Mouse (Mus musculus) myocyte (in vitro differentiated cells): ENCODE measurements around the gene Sppl2c. TPM values are rescaled to one million over a fixed set of nuclear protein-coding genes. Genes with fewer than 3 reads are reported as not detected.
A peak's percentile ranks its signal among the peaks of the same experiment; 100 is the strongest.
"Not testable (repeated sequence)": the region's sequence is repeated elsewhere in the genome, so short reads cannot be mapped to it uniquely, and the experiment has no call there.

Experiments
- H3K27me3 ChIP-seq: one replicate; pipeline ENCODE4 v1.6.1; 2011; ENCODE audit not compliant: control insufficient read depth, insufficient read depth, insufficient read length
- H3K36me3 ChIP-seq: one replicate; pipeline ENCODE4 v1.6.1; 2011; ENCODE audit not compliant: control insufficient read depth, insufficient read depth
- H3K4me2 ChIP-seq: one replicate; pipeline ENCODE4 v1.6.1; 2011; ENCODE audit warnings: low read depth, control low read depth
- H3K4me3 ChIP-seq: one replicate; pipeline ENCODE4 v1.5.1; 2011; ENCODE audit warnings: mild to moderate bottlenecking, control low read depth, moderate library complexity
- H3K79me2 ChIP-seq: one replicate; pipeline ENCODE4 v1.6.1; 2011; ENCODE audit not compliant: control insufficient read depth, insufficient read depth
- H3ac ChIP-seq: one replicate; pipeline ENCODE4 v1.6.1; 2011; ENCODE audit not compliant: control insufficient read depth, insufficient read length
- CEBPB ChIP-seq: IDR thresholded peaks from 2 replicates; pipeline ENCODE4 v1.6.1; 2011; ENCODE audit warnings: mild to moderate bottlenecking, moderate library complexity; ENCODE audit not compliant: poor library complexity, insufficient read depth, severe bottlenecking
- E2F4 ChIP-seq: IDR thresholded peaks from one replicate; pipeline ENCODE4 v1.6.1; 2011; ENCODE audit warnings: mild to moderate bottlenecking, control low read depth, moderate library complexity; ENCODE audit not compliant: insufficient read depth
- MAX ChIP-seq: IDR thresholded peaks from one replicate; pipeline ENCODE4 v1.6.1; 2011; ENCODE audit warnings: low read depth, mild to moderate bottlenecking, control low read depth
- MYOD1 ChIP-seq, 3 experiments: IDR thresholded peaks; one replicate each; pipeline ENCODE4 v1.6.1; 2011; ENCODE audit warnings: control low read depth in 2 of 3, low read depth in 2 of 3, mild to moderate bottlenecking in 2 of 3, moderate library complexity in 1 of 3; ENCODE audit not compliant: insufficient read length in 2 of 3, control insufficient read depth in 1 of 3
- MYOG ChIP-seq, 3 experiments: IDR thresholded peaks; one replicate each; pipeline ENCODE4 v1.6.1; 2011; ENCODE audit warnings: control low read depth in 2 of 3, low read depth in 2 of 3, mild to moderate bottlenecking in 2 of 3; ENCODE audit not compliant: insufficient read length in 2 of 3, control insufficient read depth in 1 of 3, insufficient read depth in 1 of 3
- POLR2A ChIP-seq: IDR thresholded peaks from one replicate; pipeline ENCODE4 v1.6.1; 2011; ENCODE audit warnings: low read depth, mild to moderate bottlenecking, control low read depth, moderate library complexity; ENCODE audit not compliant: insufficient read length
- POLR2AphosphoS2 ChIP-seq: IDR thresholded peaks from one replicate; pipeline ENCODE4 v1.6.1; 2011; ENCODE audit warnings: low read depth, control low read depth; ENCODE audit not compliant: insufficient read length
- REST ChIP-seq: IDR thresholded peaks from one replicate; pipeline ENCODE4 v1.6.1; 2011; ENCODE audit warnings: mild to moderate bottlenecking, control low read depth, moderate library complexity; ENCODE audit not compliant: insufficient read depth, insufficient read length
- SRF ChIP-seq: IDR thresholded peaks from one replicate; pipeline ENCODE4 v1.6.1; 2011; ENCODE audit warnings: low read depth; ENCODE audit not compliant: control insufficient read depth, insufficient read length
- TCF12 ChIP-seq: IDR thresholded peaks from one replicate; pipeline ENCODE4 v1.6.1; 2011; ENCODE audit warnings: mild to moderate bottlenecking, control low read depth; ENCODE audit not compliant: poor library complexity, insufficient read depth, severe bottlenecking
- TCF3 ChIP-seq: IDR thresholded peaks from one replicate; pipeline ENCODE4 v1.6.1; 2011; ENCODE audit warnings: low read depth, control low read depth; ENCODE audit not compliant: insufficient read length
- USF1 ChIP-seq: IDR thresholded peaks from one replicate; pipeline ENCODE4 v1.6.1; 2011; ENCODE audit warnings: low read depth, mild to moderate bottlenecking, control low read depth, moderate library complexity
- polyA plus RNA-seq: library from polyadenylated mRNA; unstranded; fragments of >200 nt; fragmentation: generic; extraction: Trizol; gene quantifications from one replicate; pipeline ENCODE4 v1.2.1, GENCODE M21; 2012; ENCODE audit warnings: missing spikeins

Gene Sppl2c
- polyA plus RNA-seq, 1 experiment: not detected

DNA sequence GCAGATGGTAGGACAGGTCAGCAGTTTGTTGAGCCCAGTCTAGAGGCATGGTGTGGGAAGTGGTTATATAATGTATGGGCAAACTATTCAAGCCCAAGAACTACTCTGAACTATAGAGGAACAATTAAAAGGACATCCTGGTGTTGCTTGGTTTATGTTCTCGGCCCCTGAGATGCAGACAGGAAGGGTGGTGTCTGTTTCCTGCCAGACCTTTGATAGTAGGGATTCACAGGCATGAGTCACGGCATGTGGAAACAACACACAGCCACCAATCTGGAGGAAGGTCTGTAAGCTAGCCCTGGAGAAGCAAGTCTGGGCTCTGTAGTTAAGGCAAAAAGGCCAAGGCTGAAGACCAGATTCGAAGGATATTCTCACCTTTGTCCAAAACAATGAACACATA is 17.1 kb downstream of the Sppl2c start:
- TF ChIP-seq POLR2AphosphoS2 (no peak), SRF (no peak), MAX (no peak), TCF3 (no peak), MYOG (IDR thresholded peaks at IDR 0.05; ENCODE audit: control insufficient read depth in 1 of 3, insufficient read depth in 1 of 3, insufficient read length in 2 of 3, low read depth in 2 of 3) (no peak), TCF12 (no peak), MYOD1 (IDR thresholded peaks at IDR 0.05; ENCODE audit: control insufficient read depth in 1 of 3, insufficient read length in 2 of 3, low read depth in 2 of 3) (no peak), E2F4 (no peak), USF1 (no peak), CEBPB (no peak), POLR2A (no peak), REST (no peak)
- no peak overlapping the region for H3K4me3 ChIP-seq
- no peaks in the 10 kb centered on the region for H3K36me3 ChIP-seq
- H3K79me2 ChIP-seq: no peaks in the 10 kb centered on the region
- no peaks in the 10 kb centered on the region for H3K27me3 ChIP-seq
- H3K4me2 ChIP-seq: no peak overlapping the region
- H3ac ChIP-seq: no peak overlapping the region

DNA sequence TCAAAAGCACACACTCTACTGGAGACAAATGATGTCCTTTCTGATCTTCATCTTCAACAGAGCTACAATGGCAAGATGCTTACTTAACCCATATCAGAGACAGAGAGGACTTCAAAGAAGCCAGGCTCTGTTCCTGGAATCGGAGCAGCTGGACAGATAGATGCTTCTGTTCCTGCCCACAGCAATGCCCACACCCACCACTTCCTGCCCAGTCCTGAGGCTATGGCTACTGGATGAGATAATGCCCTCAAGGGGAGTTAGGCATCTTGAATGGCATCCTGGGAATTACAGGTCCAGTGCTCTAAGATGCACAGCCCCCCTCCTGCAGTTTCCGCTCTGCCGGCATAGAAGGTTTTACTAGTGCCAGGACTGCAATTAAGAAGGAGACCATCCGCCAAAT is 20.4 kb downstream of the Sppl2c start:
- H3K36me3 ChIP-seq: no peaks in the 10 kb centered on the region
- TF ChIP-seq REST (no peak), POLR2A (no peak), MYOD1 (IDR thresholded peaks at IDR 0.05; ENCODE audit: control insufficient read depth in 1 of 3, insufficient read length in 2 of 3, low read depth in 2 of 3) (peak in 1 of 3 experiments; percentile 59), E2F4 (no peak), MYOG (IDR thresholded peaks at IDR 0.05; ENCODE audit: control insufficient read depth in 1 of 3, insufficient read depth in 1 of 3, insufficient read length in 2 of 3, low read depth in 2 of 3) (peak in 1 of 3 experiments; percentile 55), CEBPB (no peak), USF1 (no peak)
- H3K27me3 ChIP-seq: no peaks in the 10 kb centered on the region
- no peaks in the 10 kb centered on the region for H3K79me2 ChIP-seq
- no peak overlapping the region for H3K4me2 ChIP-seq
- H3K4me3 ChIP-seq: no peak overlapping the region
- no peak overlapping the region for H3ac ChIP-seq

DNA sequence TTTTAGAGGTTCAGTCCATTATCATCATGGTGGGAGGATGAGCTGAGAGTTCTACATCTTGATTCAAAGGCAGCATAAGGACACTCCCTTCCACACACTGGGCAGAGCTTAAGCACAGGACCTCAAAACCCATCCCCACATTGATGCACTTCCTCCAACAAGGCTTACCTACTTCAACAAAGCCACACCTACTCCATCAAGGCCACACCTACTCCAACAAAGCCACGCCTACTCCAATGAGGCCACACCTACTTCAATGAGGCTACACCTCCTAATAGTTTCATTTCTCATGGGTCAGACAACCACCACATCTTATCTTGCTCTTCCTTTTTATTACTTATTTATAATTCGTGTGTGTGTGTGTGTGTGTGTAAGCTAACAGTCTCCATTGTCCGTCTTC is 22.9 kb downstream of the Sppl2c start:
- Histone ChIP-seq H3K4me3 (no peak overlapping the region), H3ac (no peak overlapping the region), H3K36me3 (no peaks in the 10 kb centered on the region), H3K79me2 (no peaks in the 10 kb centered on the region), H3K4me2 (no peak overlapping the region), H3K27me3 (no peaks in the 10 kb centered on the region)
- no peak for TF ChIP-seq REST
- no peak for TF ChIP-seq MYOD1 (IDR thresholded peaks at IDR 0.05; ENCODE audit: control insufficient read depth in 1 of 3, insufficient read length in 2 of 3, low read depth in 2 of 3)
- no peak for TF ChIP-seq MAX
- TF ChIP-seq TCF12: no peak
- no peak for TF ChIP-seq E2F4
- TF ChIP-seq TCF3: no peak
- TF ChIP-seq POLR2AphosphoS2: no peak

DNA sequence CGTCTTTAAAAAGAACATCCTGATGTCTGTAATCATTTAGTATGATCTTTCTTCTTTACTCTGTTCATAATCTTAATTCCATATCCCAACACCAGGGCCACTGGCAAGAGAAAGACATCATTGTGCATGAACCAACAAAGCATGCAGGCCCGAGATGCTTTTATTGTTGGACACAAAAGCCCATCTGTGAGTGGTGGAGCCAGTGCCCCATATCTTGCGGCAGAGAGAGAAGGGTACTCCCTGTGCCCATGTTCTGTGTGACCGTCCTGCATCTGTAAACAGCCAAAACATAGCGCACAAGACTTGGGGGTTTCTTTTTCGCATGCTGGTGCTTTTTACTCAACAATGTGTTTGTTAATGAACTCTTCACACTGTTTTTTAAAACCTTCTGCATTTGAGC is 25.1 kb downstream of the Sppl2c start:
- Histone ChIP-seq H3K79me2 (no peaks in the 10 kb centered on the region), H3K36me3 (no peaks in the 10 kb centered on the region), H3K4me2 (no peak overlapping the region), H3ac (no peak overlapping the region), H3K4me3 (no peak overlapping the region), H3K27me3 (peaks cover 2% of the 10 kb centered on the region)
- TF ChIP-seq POLR2AphosphoS2 (no peak), MYOG (IDR thresholded peaks at IDR 0.05; ENCODE audit: control insufficient read depth in 1 of 3, insufficient read depth in 1 of 3, insufficient read length in 2 of 3, low read depth in 2 of 3) (no peak), MAX (no peak), E2F4 (no peak), TCF3 (no peak), REST (no peak), POLR2A (no peak), TCF12 (no peak), CEBPB (no peak), MYOD1 (IDR thresholded peaks at IDR 0.05; ENCODE audit: control insufficient read depth in 1 of 3, insufficient read length in 2 of 3, low read depth in 2 of 3) (no peak), USF1 (no peak), SRF (no peak)

DNA sequence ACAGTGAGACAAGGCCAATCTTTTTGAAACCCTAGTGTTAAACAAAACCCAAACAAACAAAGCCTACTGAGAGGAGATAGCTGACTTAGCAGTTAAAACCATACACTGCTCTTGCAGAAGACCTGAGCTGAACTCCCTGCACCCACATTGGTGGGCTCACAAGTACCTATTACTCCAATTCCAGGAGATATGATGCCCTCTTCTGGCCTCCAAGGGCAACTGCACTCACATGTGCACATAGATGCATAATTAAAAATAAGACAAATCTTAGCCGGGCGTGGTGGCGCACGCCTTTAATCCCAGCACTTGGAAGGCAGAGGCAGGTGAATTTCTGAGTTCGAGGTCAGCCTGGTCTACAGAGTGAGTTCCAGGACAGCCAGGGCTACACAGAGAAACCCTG is 28.0 kb downstream of the Sppl2c start:
- H3K36me3 ChIP-seq, H3K4me2 ChIP-seq, H3K4me3 ChIP-seq, H3K79me2 ChIP-seq, H3ac ChIP-seq: not testable (repeated sequence)
- H3K27me3 ChIP-seq: peaks cover 13% of the 10 kb centered on the region
